Mouse (Mus musculus): ENCODE data around the gene Dip2b. TPM values are rescaled to one million over a fixed set of nuclear protein-coding genes. Genes with fewer than 3 reads are reported as not detected.

Dip2b gene
- polyA plus RNA-seq, 1 experiment from 2014 or later: 20.7 TPM

- Histone ChIP-seq H3K4me1 (ENCODE audit: control insufficient read depth, insufficient read depth, low read length) (peaks cover 5% of the 10 kb centered on the region), H3K4me2 (replicated peaks; ENCODE audit: low read depth, low read length) (no peak overlapping the region), H3K27me3 (ENCODE audit: control insufficient read depth, insufficient read depth, low read length) (no peaks in the 10 kb centered on the region), H3K4me3 (ENCODE audit: low read length) (no peak overlapping the region), H3K9me3 (ENCODE audit: control insufficient read depth, low read length) (no peaks in the 10 kb centered on the region), H3K9ac (ENCODE audit: low read depth, low read length) (no peak overlapping the region), H3K36me3 (ENCODE audit: control insufficient read depth, insufficient read depth, low read length) (no peaks in the 10 kb centered on the region), H3K27ac (ENCODE audit: low read depth, low read length) (no peak overlapping the region)
- 76% methylated on average over 7 of the region's 7 CpGs for WGBS
- ATAC-seq (ENCODE audit: low FRiP score, low TSS enrichment): no peak
Observed at GRCm38 (mm10) chr15:100059626-100060311, 21.3 kb downstream of the Dip2b start.

GRCm38 (mm10) chr15:100060513-100061140 lies 22.2 kb downstream of the Dip2b start:
- ATAC-seq (ENCODE audit: low FRiP score, low TSS enrichment): no peak
- no peak overlapping the region for H3K27ac ChIP-seq (ENCODE audit: low read depth, low read length)
- no peak overlapping the region for H3K4me3 ChIP-seq (ENCODE audit: low read length)
- WGBS: 84% methylated on average over 4 of the region's 4 CpGs
- H3K36me3 ChIP-seq (ENCODE audit: control insufficient read depth, insufficient read depth, low read length): no peaks in the 10 kb centered on the region
- H3K4me2 ChIP-seq (replicated peaks; ENCODE audit: low read depth, low read length): no peak overlapping the region
- H3K27me3 ChIP-seq (ENCODE audit: control insufficient read depth, insufficient read depth, low read length): no peaks in the 10 kb centered on the region
- H3K9ac ChIP-seq (ENCODE audit: low read depth, low read length): no peak overlapping the region
- H3K9me3 ChIP-seq (ENCODE audit: control insufficient read depth, low read length): no peaks in the 10 kb centered on the region
- H3K4me1 ChIP-seq (ENCODE audit: control insufficient read depth, insufficient read depth, low read length): peaks cover 5% of the 10 kb centered on the region

GRCm38 (mm10) chr15:100061377-100061776 lies 22.9 kb downstream of the Dip2b start:
- Histone ChIP-seq H3K27ac (ENCODE audit: low read depth, low read length) (no peak overlapping the region), H3K4me3 (ENCODE audit: low read length) (no peak overlapping the region), H3K4me2 (replicated peaks; ENCODE audit: low read depth, low read length) (no peak overlapping the region), H3K9me3 (ENCODE audit: control insufficient read depth, low read length) (no peaks in the 10 kb centered on the region), H3K4me1 (ENCODE audit: control insufficient read depth, insufficient read depth, low read length) (peaks cover 6% of the 10 kb centered on the region), H3K27me3 (ENCODE audit: control insufficient read depth, insufficient read depth, low read length) (no peaks in the 10 kb centered on the region), H3K9ac (ENCODE audit: low read depth, low read length) (no peak overlapping the region), H3K36me3 (ENCODE audit: control insufficient read depth, insufficient read depth, low read length) (no peaks in the 10 kb centered on the region)
- ATAC-seq (ENCODE audit: low FRiP score, low TSS enrichment): no peak
- WGBS: 95% methylated on average over 3 of the region's 3 CpGs

GRCm38 (mm10) chr15:100063229-100063773 lies 24.8 kb downstream of the Dip2b start:
- 94% methylated on average over 12 of the region's 13 CpGs for WGBS
- Histone ChIP-seq H3K4me2 (replicated peaks; ENCODE audit: low read depth, low read length) (no peak overlapping the region), H3K27ac (ENCODE audit: low read depth, low read length) (no peak overlapping the region), H3K9ac (ENCODE audit: low read depth, low read length) (no peak overlapping the region), H3K4me3 (ENCODE audit: low read length) (no peak overlapping the region), H3K36me3 (ENCODE audit: control insufficient read depth, insufficient read depth, low read length) (no peaks in the 10 kb centered on the region), H3K4me1 (ENCODE audit: control insufficient read depth, insufficient read depth, low read length) (peaks cover 7% of the 10 kb centered on the region), H3K9me3 (ENCODE audit: control insufficient read depth, low read length) (no peaks in the 10 kb centered on the region), H3K27me3 (ENCODE audit: control insufficient read depth, insufficient read depth, low read length) (no peaks in the 10 kb centered on the region)
- no peak for ATAC-seq (ENCODE audit: low FRiP score, low TSS enrichment)

- H3K4me2 ChIP-seq (replicated peaks; ENCODE audit: low read depth, low read length): no peak overlapping the region
- peak overlapping the region; percentile 2; the same call in 1 of the 2 replicates for H3K27ac ChIP-seq (ENCODE audit: low read depth, low read length)
- no peak overlapping the region for H3K9ac ChIP-seq (ENCODE audit: low read depth, low read length)
- no peaks in the 10 kb centered on the region for H3K36me3 ChIP-seq (ENCODE audit: control insufficient read depth, insufficient read depth, low read length)
- peaks cover 5% of the 10 kb centered on the region; the same call in 1 of the 2 replicates for H3K4me1 ChIP-seq (ENCODE audit: control insufficient read depth, insufficient read depth, low read length)
- WGBS: 49% methylated on average over 9 of the region's 9 CpGs
- H3K4me3 ChIP-seq (ENCODE audit: low read length): no peak overlapping the region
- H3K9me3 ChIP-seq (ENCODE audit: control insufficient read depth, low read length): no peaks in the 10 kb centered on the region
- ATAC-seq (ENCODE audit: low FRiP score, low TSS enrichment): no peak
- H3K27me3 ChIP-seq (ENCODE audit: control insufficient read depth, insufficient read depth, low read length): no peaks in the 10 kb centered on the region
Observed at GRCm38 (mm10) chr15:100066702-100067101, 28.2 kb downstream of the Dip2b start.

GRCm38 (mm10) chr15:100069101-100069500 lies 30.6 kb downstream of the Dip2b start:
- ATAC-seq (ENCODE audit: low FRiP score, low TSS enrichment): no peak
- no peak overlapping the region for H3K4me3 ChIP-seq (ENCODE audit: low read length)
- H3K27ac ChIP-seq (ENCODE audit: low read depth, low read length): no peak overlapping the region
- H3K27me3 ChIP-seq (ENCODE audit: control insufficient read depth, insufficient read depth, low read length): no peaks in the 10 kb centered on the region
- WGBS: 88% methylated on average over 4 of the region's 4 CpGs
- no peak overlapping the region for H3K4me2 ChIP-seq (replicated peaks; ENCODE audit: low read depth, low read length)
- H3K4me1 ChIP-seq (ENCODE audit: control insufficient read depth, insufficient read depth, low read length): peaks cover 18% of the 10 kb centered on the region
- no peak overlapping the region for H3K9ac ChIP-seq (ENCODE audit: low read depth, low read length)
- H3K36me3 ChIP-seq (ENCODE audit: control insufficient read depth, insufficient read depth, low read length): no peaks in the 10 kb centered on the region
- H3K9me3 ChIP-seq (ENCODE audit: control insufficient read depth, low read length): no peaks in the 10 kb centered on the region

GRCm38 (mm10) chr15:100070021-100070420 lies 31.6 kb downstream of the Dip2b start:
- Histone ChIP-seq H3K4me2 (replicated peaks; ENCODE audit: low read depth, low read length) (no peak overlapping the region), H3K9ac (ENCODE audit: low read depth, low read length) (no peak overlapping the region), H3K36me3 (ENCODE audit: control insufficient read depth, insufficient read depth, low read length) (no peaks in the 10 kb centered on the region), H3K27ac (ENCODE audit: low read depth, low read length) (no peak overlapping the region), H3K4me1 (ENCODE audit: control insufficient read depth, insufficient read depth, low read length) (peaks cover 25% of the 10 kb centered on the region), H3K27me3 (ENCODE audit: control insufficient read depth, insufficient read depth, low read length) (no peaks in the 10 kb centered on the region), H3K9me3 (ENCODE audit: control insufficient read depth, low read length) (no peaks in the 10 kb centered on the region), H3K4me3 (ENCODE audit: low read length) (no peak overlapping the region)
- 84% methylated on average over 8 of the region's 8 CpGs for WGBS
- ATAC-seq (ENCODE audit: low FRiP score, low TSS enrichment): no peak

GRCm38 (mm10) chr15:100071819-100072218 lies 33.4 kb downstream of the Dip2b start:
- Histone ChIP-seq H3K36me3 (ENCODE audit: control insufficient read depth, insufficient read depth, low read length) (no peaks in the 10 kb centered on the region), H3K9me3 (ENCODE audit: control insufficient read depth, low read length) (no peaks in the 10 kb centered on the region), H3K27me3 (ENCODE audit: control insufficient read depth, insufficient read depth, low read length) (no peaks in the 10 kb centered on the region), H3K9ac (ENCODE audit: low read depth, low read length) (no peak overlapping the region), H3K4me2 (replicated peaks; ENCODE audit: low read depth, low read length) (no peak overlapping the region), H3K27ac (ENCODE audit: low read depth, low read length) (no peak overlapping the region), H3K4me3 (ENCODE audit: low read length) (no peak overlapping the region), H3K4me1 (ENCODE audit: control insufficient read depth, insufficient read depth, low read length) (peaks cover 37% of the 10 kb centered on the region)
- WGBS: 84% methylated on average over 3 of the region's 3 CpGs
- no peak for ATAC-seq (ENCODE audit: low FRiP score, low TSS enrichment)
